Mouse (Mus musculus): Measurements from ENCODE around the gene Col23a1.

Col23a1 gene

DNA sequence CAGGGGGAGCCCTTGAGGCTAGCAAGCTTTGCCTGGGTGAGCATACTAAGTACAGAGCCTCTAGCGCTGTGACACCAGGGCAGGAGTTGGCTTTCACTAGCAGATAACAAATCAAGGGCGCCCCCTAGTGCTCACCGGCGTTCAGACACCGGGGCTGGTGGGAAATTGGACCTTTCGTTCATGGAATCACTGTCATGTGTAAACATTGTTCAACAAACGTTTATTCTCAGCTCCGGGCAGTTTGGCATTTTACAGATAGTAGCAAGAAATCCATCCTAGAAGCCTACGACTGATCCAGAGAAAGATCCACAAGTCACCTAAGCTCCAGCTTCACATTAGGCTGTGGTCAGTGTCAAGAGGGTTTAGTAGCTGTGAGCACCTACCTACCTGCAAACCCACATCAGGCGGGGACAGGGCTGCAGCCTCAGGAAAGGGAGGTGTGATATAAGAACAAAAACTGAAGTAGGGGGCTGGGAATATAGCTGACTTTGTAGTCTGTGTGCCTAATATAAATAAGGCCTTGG, 250.1 kb downstream of the Col23a1 start:
- peak; percentile 84 for DNase-seq (ENCODE audit: low read depth, low spot score)

DNA sequence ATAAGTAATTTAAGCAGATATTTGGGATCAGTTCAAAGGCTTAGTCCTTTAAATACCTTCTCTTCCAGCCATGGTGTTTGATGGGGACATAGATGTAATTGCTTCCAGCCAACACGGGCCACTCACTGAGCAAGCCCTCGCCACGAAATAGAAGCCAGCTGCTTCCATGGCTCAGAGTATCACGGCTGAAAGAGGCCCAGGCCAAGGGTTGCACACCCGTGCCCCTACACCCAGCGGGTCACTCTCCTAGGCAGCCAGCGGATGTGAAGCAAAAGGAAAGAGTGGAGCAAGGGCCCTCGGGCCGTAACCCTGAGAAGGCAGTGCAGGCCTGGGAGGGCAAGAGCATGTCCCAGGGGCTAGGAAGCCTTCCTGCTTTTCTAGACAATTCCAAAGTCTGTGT, 252.7 kb downstream of the Col23a1 start:
- DNase-seq (ENCODE audit: low read depth, low spot score) = no peak

DNA sequence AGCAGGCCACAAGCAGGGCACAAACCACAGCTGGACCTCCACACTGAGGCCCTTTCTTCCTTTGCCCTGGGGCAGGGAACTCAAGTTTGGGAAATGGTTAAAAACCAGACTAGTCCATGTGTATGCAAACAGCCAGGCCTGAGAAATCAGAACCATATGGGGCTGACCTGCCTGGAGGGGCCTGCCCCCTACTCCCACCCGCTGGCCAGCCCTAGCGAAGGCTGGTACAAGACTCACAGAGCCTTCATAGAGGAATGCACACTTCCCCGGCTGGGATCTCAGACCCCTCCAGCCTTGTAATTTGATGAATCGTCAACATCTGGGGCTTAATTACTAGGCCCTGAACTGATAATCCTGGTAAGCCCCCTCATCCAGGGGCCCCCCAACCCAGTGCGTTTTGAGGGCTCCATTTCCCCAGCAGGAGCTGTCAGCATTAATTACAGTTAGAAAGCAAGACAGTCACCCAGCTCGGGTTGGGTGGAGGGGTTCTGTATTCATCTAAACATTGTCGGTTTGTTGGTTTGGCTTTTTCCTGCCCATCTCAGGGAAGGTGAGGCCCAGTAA, 253.8 kb downstream of the Col23a1 start:
- no peak for DNase-seq (ENCODE audit: low read depth, low spot score)

- no peak for DNase-seq (ENCODE audit: low read depth, low spot score)
Measured at GRCm38 (mm10) chr11:51544413-51544812, 254.7 kb downstream of the Col23a1 start.

DNA sequence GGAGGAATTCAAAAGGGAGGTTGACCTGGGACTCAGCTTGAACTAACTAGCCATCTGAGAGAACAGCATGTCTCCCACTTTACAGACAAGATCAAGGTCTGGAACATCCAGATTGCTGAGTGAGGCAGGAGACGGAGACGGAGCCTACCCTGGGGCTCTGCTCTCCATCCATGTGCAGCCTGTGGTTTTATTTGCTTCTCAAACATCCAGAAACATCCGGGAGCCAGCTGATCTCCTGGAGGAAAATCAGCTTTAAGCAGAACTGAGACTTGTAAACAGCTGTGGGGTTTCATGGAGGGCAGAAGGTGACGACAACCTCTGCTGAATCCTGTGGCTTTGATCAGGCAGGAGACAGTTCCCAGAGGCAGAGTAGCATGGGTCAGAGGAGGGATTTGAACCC, 256.1 kb downstream of the Col23a1 start:
- DNase-seq (ENCODE audit: low read depth, low spot score) = no peak

GRCm38 (mm10) chr11:51551253-51551652, 261.5 kb downstream of the Col23a1 start:
- DNase-seq (ENCODE audit: low read depth, low spot score) = no peak

- no peak for DNase-seq (ENCODE audit: low read depth, low spot score)
Measured at GRCm38 (mm10) chr11:51552091-51552490, 262.4 kb downstream of the Col23a1 start.

GRCm38 (mm10) chr11:51554590-51554989, 264.9 kb downstream of the Col23a1 start:
- DNase-seq (ENCODE audit: low read depth, low spot score) = no peak

GRCm38 (mm10) chr11:51555066-51555465, 265.3 kb downstream of the Col23a1 start:
- DNase-seq (ENCODE audit: low read depth, low spot score) = no peak

DNA sequence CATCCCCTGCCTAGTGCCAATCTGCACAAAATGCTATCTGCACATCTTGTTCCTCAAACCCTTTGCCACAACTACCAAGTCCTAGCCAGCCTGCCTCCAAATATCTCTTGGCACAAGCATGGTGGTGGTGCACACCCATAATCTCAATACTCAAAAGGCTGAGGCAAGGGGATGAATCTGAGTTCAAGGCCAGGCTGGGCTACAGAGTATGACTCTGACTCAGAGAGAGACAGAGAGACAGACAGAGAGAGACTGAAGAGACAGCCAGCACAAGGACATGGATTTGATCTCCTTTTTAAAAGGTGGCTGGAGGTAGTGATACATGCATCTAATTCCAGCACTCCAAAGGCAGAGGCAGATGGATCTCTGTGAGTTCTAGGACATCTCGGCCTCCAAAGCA, 273.6 kb downstream of the Col23a1 start:
- DNase-seq (ENCODE audit: low read depth, low spot score) = no peak

- no peak for DNase-seq (ENCODE audit: low read depth, low spot score)
Measured at GRCm38 (mm10) chr11:51565062-51565461, 275.3 kb downstream of the Col23a1 start.

DNA sequence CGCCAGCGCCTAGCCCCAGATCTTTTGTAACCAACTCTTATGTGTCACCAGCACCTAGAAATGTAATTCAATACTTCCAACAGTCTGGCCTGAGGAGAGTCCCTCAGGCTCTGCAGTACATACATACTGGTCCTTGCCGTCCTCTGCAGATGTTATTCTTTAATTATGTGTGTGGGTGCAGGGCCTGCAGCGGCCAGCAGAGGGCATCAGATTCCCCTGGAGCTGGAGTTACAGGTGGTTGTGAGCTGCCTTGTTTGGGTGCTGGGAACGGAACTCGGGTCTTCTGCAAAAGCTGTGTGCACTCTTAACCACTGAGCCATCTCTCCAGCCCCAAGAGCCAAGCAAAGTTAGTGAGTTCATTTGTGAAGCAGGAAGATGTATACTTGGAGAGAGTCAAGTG, 276.2 kb downstream of the Col23a1 start:
- DNase-seq (ENCODE audit: low read depth, low spot score) = no peak

DNA sequence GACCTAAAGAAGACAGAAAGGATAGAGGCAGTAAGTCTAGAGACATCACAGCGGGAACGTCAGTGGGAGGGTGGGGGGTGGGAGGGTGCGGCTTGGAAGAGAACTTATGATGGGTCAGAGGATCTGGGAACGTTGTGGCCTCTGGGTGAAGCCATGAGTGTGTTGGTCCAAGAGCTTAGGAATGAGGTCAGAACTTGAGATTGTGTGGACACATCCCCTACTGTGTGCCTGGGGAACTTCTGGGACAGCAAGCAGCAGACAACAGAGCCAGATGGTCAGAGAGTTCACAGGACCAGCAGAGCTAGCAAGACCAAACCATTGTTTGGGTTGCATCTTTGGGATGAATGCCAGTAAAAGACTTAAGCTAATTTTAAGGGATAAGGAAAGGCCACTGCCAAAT, 279.1 kb downstream of the Col23a1 start:
- DNase-seq (ENCODE audit: low read depth, low spot score) = no peak

- no peak for DNase-seq (ENCODE audit: low read depth, low spot score)
Measured at GRCm38 (mm10) chr11:51576454-51576853, 286.7 kb downstream of the Col23a1 start.

DNA sequence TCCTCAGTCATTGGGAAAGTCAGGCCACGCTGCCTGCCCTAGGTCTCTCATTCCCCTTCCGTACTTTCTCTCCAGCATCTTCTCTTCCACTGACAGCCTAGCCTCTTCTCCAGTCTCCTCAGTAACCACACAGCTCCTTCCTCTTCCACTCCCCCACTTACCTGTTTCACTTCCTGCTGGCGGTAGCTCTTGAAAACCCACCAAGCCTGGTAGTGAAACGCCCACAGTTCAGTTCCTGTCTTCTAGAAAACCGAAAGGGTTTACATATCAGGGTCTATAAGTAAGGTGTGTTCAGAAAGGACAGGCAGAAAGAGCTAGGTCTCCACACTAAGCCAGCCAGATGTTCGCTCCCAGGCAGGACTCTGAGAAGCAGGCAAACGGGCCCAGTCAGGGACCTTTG, 287.9 kb downstream of the Col23a1 start:
- DNase-seq (ENCODE audit: low read depth, low spot score) = no peak

DNA sequence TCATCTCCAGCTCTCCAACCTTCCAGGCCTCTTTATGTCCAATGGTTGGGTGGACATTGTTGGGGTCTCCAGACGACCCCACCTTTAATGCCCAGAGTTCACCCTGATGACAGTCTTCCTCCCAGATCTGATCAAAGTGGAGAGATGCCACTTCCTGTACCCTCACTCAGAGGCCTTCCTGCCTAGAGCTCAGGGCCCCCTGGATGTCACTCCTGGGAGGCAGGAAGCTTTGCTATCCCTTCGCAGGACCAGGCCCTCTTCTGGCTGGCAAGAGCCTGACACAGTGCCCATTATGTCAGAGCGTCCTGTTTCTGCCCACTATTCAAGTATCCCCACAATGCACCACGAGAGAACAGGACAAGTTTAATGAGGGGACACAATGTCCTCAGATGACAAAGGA, 289.3 kb downstream of the Col23a1 start:
- no peak for DNase-seq (ENCODE audit: low read depth, low spot score)

DNA sequence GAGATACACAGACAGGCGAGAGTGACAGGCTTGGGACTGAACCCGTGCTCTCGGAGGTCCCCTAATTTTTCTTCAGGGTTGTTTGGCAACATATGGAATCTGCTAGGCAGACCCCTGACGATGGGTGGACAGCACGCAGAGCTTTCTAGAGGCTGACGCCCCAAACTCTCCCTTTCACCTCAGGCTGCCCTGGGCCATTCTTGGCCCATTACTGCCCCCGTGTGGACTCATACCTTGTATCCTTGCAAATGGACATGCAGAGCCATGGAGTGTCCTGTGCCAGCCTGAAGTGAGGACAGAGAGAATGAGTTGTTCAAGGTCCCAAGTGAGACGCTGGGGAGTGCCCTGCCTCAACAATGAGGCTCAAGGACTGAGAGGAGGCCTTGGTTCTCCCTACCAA, 293.0 kb downstream of the Col23a1 start:
- peak; percentile 43 for DNase-seq (ENCODE audit: low read depth, low spot score)

- no peak for DNase-seq (ENCODE audit: low read depth, low spot score)
Measured at GRCm38 (mm10) chr11:51584057-51584430, 294.3 kb downstream of the Col23a1 start.

GRCm38 (mm10) chr11:51584431-51585248, 294.9 kb downstream of the Col23a1 start, which contains the start of gene Phykpl:
Gene Phykpl (plus strand): TSS chr11:51584757.
- peak; percentile 86 for DNase-seq (ENCODE audit: low read depth, low spot score)

DNA sequence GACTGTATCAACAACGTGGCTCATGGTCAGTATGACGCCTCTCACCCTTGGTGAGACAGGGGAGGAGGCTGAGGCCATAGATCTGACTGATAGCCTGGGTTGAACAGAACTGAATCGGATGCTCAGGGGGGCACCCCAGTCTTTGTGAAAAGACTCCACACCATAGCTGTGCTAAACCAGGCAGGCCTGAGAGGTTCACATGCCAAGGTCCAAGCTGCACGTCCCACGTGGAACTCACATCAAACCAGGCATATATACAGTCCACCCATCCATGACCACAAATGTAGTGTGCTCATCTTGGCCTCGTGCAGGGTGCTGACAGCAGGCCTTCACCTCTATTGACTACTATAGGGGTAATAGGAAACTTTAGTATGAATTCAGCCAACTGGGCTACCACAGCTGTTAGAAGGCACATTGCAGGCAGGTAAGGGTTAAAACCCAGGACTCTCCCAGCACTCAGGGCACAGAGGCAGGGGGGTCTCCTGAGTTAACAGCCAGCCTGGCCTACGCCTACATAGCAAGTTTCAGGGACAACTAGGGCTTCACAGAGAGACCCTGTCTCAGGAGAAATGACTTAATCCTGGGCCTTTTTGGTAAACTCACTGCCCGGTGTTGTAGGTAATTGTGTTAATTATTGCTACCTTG, 296.0 kb downstream of the Col23a1 start:
- DNase-seq (ENCODE audit: low read depth, low spot score) = no peak

DNA sequence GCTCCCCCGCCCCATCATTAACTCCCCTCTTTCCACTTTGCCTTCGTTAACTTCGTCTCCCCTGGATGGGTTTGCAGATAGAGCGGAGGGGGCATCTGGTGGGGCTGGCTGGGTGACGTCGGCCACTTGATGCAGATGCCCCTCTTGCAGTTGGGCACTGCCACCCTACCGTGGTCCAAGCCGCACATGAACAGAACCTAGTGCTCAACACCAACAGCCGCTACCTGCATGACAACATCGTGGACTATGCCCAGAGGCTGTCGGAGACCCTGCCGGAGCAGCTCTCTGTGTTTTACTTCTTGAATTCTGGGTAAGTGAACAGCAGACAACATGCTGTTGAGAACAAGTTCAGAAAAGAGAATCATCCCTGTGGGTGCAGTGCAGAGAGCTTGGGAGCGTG, 296.7 kb downstream of the Col23a1 start:
- no peak for DNase-seq (ENCODE audit: low read depth, low spot score)

DNA sequence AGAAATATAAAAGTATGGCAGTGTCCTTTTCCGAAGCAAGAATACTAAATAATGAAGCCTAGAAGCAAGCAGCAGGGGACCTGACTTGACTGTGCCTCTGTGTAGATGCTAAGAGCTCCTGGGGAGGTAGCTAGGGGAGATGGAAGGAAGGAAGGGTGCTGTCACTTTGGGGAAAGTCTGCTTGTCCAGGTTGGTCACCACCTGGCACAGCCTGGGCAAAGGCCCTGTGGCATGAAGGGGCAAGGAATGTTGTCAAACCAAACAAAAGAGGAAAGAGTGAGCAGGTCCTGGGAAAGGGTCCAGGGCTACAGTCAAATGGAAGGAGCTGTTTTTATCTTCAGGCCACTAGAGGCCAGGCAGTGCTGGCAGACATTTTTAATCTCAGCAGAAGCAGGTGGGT, 297.3 kb downstream of the Col23a1 start:
- DNase-seq (ENCODE audit: low read depth, low spot score) = no peak

- no peak for DNase-seq (ENCODE audit: low read depth, low spot score)
Measured at GRCm38 (mm10) chr11:51588833-51589232, 299.1 kb downstream of the Col23a1 start.

All from retina, adult 2 months (tissue).